Mouse (Mus musculus) cerebellum, adult 2 months (tissue): ENCODE measurements around the gene Mrpl27.

Source experiments
- CTCF ChIP-seq: fragments of 200-500 bp; IDR thresholded peaks from 2 replicates; pipeline ENCODE4 v1.5.1; 2011; ENCODE audit warnings: low read depth, mild to moderate bottlenecking, control low read depth, low read length, moderate library complexity, borderline replicate concordance; ENCODE audit not compliant: insufficient read depth
- POLR2A ChIP-seq: fragments of 200-500 bp; IDR thresholded peaks from 2 replicates; pipeline ENCODE4 v1.6.1; 2011; ENCODE audit warnings: low read length, control low read depth, borderline replicate concordance; ENCODE audit not compliant: insufficient read depth

GRCm38 (mm10) chr11:94653663-94654436 lies at the start of gene Mrpl27, which contains the start of gene Eme1:
- TF ChIP-seq CTCF (no peak), POLR2A (peak; percentile 47; the same call in 1 of the 2 replicates)
